Mouse (Mus musculus) left cerebral cortex, postnatal 10 days (tissue): ENCODE results near the gene Fam8a1. TPM values are rescaled to one million over a fixed set of nuclear protein-coding genes. Genes with fewer than 3 reads are reported as not detected.

Experiments
- DNase-seq, 2 experiments: peaks; one replicate each; pipeline ENCODE4 v3.0.0; 2021 to 2022; ENCODE audit warnings: low spot score in 2 of 2, mixed read lengths in 1 of 2; ENCODE audit errors: extremely low spot score in 1 of 2
- intact Hi-C: fragments of 180-260 bp; cut with DNase I; formaldehyde crosslinking; loops from one replicate; pipeline ENCODE4 v1.15.1; 2025
- total RNA-seq, 2 experiments: library from RNA; stranded (reverse); gene quantifications; 2 replicates each; pipeline ENCODE4 v1.2.3; 2021

Fam8a1 gene
- total RNA-seq, 2 experiments from 2014 or later = 70.5 to 73.2 TPM

DNA sequence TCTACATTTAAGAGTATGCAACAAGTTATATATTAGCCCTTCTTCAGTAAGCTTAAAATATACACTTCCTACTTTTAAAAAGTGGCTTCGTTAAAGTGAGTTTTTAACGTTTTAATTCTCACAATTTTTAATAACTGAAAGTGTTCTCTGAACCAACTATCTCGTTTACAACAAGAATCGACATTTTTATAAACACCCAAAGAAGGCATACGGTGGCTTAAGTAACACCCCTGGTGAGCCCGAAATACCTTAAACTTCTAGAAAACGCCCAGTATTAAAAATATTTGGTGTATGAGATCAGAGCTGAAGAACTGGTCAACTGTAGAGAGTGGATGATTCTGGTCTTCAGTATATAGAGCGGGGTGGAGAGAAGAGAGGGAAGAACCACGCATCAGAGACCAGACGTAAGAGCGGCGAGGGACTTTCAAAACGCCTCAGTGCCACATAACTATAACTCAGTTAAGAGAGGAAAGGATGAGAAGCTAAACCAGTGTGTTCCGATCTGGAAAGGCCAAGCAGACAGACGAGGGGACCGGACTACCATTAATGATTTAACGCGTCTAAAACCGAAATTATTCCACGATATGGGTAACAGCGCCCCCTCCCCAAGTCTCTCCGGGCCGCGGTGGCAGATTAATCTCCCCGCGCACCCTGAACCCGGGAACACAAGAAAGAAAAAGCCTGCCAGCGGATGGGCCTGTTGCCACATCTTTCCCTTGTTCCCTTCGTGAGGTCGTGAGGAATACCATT lies 57.1 kb downstream of the Fam8a1 start:
- intact Hi-C loops = loop anchor here (10.0 kb wide), 1 partner anchor 288 kb away; the partner anchor contains the start of gene Nhlrc1
- peak; percentile 14 to 42 for DNase-seq

- intact Hi-C loops = loop anchor here (10.0 kb wide), 1 partner anchor 288 kb away; the partner anchor contains the start of gene Nhlrc1
- DNase-seq = peak; percentile 34 to 80
These were observed 57.9 kb downstream of the Fam8a1 start for GRCm38 (mm10) chr13:46727038-46727836.

Other genes with a start within 250 kb of the Fam8a1 start
- 10 to 100 TPM; 86.0 to 95.9 TPM for gene Cap2, start 167.7 kb upstream of the Fam8a1 start, total RNA-seq
- 10 to 100 TPM; 64.1 to 72.2 TPM for gene Nup153, start 58.4 kb downstream of the Fam8a1 start, total RNA-seq